Mouse (Mus musculus) left cerebral cortex, adult 8-10 months (tissue): ENCODE measurements at regions not wholly inside any gene's neighbourhood (a gene's known extent, or its start where the extent isn't known, plus 50 kb on each side); places are given as distances from the start of the nearest gene placed in this dataset.

ENCODE experiments used
- DNase-seq, 2 experiments: peaks; one replicate each; pipeline ENCODE4 v3.0.0; 2022; ENCODE audit warnings: low spot score in 2 of 2

- no peak for DNase-seq
Observed at GRCm38 (mm10) chr10:16438414-16438813, 1284.6 kb upstream of the Cited2 start.

- DNase-seq = no peak
Observed at GRCm38 (mm10) chr10:16440932-16441640, 1281.9 kb upstream of the Cited2 start.

- DNase-seq = no peak
Observed at GRCm38 (mm10) chr10:16441661-16442072, 1281.4 kb upstream of the Cited2 start.

- no peak for DNase-seq
Observed at GRCm38 (mm10) chr10:16443901-16444300, 1279.1 kb upstream of the Cited2 start.

- no peak for DNase-seq
Observed at GRCm38 (mm10) chr10:16467935-16468334, 1255.1 kb upstream of the Cited2 start.

- DNase-seq = no peak
Observed at GRCm38 (mm10) chr10:16469711-16470110, 1253.3 kb upstream of the Cited2 start.

- no peak for DNase-seq
Observed at GRCm38 (mm10) chr10:16473952-16474521, 1249.0 kb upstream of the Cited2 start.

- no peak for DNase-seq
Observed at GRCm38 (mm10) chr10:16498580-16498979, 1224.4 kb upstream of the Cited2 start.

GRCm38 (mm10) chr10:16507681-16508080 is 1215.3 kb upstream of the Cited2 start:
- no peak for DNase-seq

- DNase-seq = no peak
Observed at GRCm38 (mm10) chr10:16508161-16508560, 1214.9 kb upstream of the Cited2 start.

- DNase-seq = no peak
Observed at GRCm38 (mm10) chr10:16514656-16515055, 1208.4 kb upstream of the Cited2 start.

- no peak for DNase-seq
Observed at GRCm38 (mm10) chr10:16521895-16522294, 1201.1 kb upstream of the Cited2 start.

GRCm38 (mm10) chr10:16524101-16524500 is 1198.9 kb upstream of the Cited2 start:
- no peak for DNase-seq

- DNase-seq = no peak
Observed at GRCm38 (mm10) chr10:16527693-16528092, 1195.3 kb upstream of the Cited2 start.

- DNase-seq = no peak
Observed at GRCm38 (mm10) chr10:16537660-16538059, 1185.4 kb upstream of the Cited2 start.

- no peak for DNase-seq
Observed at GRCm38 (mm10) chr10:16538379-16538778, 1184.6 kb upstream of the Cited2 start.

GRCm38 (mm10) chr10:16545445-16545844 is 1177.6 kb upstream of the Cited2 start:
- DNase-seq = no peak

- DNase-seq = no peak
Observed at GRCm38 (mm10) chr10:16552861-16553635, 1170.0 kb upstream of the Cited2 start.

GRCm38 (mm10) chr10:16574568-16574967 is 1148.5 kb upstream of the Cited2 start:
- no peak for DNase-seq

GRCm38 (mm10) chr10:16578554-16579078 is 1144.4 kb upstream of the Cited2 start:
- no peak for DNase-seq

GRCm38 (mm10) chr10:16580200-16580599 is 1142.8 kb upstream of the Cited2 start:
- DNase-seq = no peak

- DNase-seq = no peak
Observed at GRCm38 (mm10) chr10:16588833-16589232, 1134.2 kb upstream of the Cited2 start.
